Mouse (Mus musculus): ENCODE results near the gene Nfx1. TPM values are rescaled to one million over a fixed set of nuclear protein-coding genes. Genes with fewer than 3 reads are reported as not detected.

The Nfx1 gene
- polyA plus RNA-seq, 1 experiment, result 43.0 TPM

DNA sequence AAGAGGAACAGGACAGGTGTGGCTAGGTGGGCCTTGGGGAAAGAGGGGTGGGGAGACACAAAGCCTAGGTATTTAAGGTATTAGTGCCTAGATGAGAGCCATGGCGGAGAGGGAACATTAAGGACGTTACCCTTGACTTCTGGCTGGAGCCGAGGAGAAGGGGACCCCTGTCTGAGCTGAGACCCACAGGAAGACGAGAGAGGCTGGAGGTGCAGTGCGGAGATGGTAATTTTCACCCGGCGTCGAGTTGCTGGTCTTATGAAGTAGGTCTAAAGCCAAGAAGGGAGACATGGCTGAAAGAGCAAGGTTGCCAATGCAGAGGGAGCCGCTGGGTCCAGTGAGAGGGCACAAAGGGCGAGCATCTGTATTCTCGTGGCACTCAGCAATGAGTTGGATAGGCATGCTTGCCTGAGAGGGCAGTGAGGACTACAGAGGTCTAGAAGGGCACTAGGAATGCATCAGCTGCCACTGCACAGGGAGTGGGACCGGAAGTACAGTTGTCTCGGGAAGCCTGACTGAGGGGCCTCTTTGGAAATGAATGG lies 75.6 kb downstream of the Nfx1 start:
- DNase-seq (ENCODE audit: low read depth), result no peak

DNA sequence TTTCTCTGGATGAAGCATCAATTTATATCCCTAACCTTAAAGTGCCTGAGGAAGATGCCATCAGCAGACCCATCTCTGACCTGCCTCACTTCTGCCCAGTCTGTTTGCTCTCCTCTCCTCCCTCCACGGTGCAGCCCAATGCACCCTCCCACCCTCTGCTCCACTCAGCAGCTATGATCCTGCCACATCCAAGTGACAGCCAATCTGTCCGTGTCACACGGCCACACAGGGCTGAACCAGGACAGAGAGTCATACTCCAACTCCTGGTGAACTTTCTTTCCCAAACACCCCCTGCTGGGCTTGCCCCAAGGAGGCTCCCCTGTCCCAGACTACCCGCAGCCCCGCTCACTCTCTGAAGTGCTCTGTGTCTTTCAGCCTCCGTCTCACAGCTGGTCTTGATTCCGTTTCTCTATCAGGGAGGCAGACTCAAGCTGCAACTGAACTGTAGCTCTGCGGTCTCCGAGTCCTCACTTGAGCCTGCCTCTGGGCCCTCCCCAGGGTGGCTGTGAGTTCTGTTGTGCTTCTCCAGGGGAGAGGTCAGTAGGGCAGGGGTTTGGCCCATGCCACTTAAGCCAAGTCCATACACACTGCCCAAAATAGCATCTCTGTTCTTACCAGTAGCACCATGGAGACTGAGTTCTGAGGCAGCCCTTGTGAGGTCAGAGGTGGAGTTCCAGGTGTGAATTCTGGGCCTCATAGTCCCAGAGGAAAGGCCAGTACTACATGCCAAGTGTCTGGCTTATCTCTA lies 77.0 kb downstream of the Nfx1 start, which contains the start of gene Aqp7:
Aqp7 (minus strand) TSS at position 616 of the 748 bp plus-strand sequence.
- DNase-seq (ENCODE audit: low read depth), result no peak

DNA sequence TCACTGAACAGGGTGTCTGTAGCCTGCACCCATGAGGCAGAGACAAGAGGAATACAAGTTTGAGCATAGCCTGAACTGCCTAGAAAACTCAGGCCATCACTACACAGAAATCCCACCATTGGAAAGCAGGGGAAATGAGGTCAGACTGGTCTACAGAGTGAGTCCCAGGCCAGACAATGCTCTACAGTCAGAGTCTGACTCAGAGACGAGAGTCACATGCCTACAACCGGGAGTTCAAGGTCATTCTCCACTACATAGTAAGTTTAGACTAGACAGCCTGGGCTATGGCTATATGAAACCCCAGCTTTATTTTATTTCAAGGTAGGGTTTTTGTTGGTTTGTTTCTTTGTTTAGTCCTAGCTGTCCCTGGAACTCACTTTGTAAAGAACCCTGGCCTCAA lies 78.2 kb downstream of the Nfx1 start:
- no peak for DNase-seq (ENCODE audit: low read depth)

DNA sequence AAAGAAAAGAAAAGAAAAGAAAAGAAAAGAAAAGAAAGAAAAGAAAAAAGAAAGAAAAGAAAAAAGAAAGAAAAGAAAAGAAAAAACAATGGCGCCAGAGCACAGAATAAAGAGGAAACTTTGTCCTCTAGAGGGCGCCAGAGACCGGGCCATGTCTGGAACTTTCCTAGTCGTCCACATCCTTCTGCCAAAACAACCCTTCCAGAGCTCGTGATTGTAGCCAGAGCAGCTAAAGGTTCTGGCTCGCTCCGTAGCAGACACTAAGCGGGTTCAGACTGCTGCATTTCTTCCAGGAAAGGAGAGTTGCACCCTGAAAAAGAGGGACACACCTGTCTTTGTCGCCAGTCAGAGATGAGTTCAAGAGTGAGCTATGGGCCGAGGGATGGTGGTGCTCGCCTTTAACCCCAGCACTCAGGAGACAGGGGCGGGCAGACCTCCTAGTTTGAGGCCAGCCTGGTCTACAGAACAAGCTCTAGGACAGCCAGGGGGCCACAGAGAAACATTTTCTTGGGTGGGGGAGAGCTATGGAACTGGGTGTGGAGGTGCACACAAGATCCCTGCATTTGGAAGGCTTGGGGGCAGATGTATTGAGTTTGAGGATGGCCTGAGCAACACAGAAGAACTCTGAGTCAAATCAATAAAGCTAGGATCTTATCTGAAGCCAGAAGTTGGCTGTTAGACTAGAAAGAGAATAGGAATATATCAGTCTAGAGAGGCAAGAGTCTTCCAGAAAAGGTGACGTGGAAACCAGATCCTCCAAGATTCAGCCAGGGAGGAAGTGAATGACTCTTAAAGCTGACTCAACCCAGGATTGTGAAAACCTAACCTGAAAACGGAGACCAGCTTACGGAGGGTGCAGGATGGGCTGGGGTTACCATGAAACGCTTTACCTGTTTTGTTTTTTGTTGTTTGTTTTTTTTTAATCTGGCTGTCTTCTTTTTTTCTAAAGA lies 80.3 kb downstream of the Nfx1 start:
- DNase-seq (ENCODE audit: low read depth), result no peak

DNA sequence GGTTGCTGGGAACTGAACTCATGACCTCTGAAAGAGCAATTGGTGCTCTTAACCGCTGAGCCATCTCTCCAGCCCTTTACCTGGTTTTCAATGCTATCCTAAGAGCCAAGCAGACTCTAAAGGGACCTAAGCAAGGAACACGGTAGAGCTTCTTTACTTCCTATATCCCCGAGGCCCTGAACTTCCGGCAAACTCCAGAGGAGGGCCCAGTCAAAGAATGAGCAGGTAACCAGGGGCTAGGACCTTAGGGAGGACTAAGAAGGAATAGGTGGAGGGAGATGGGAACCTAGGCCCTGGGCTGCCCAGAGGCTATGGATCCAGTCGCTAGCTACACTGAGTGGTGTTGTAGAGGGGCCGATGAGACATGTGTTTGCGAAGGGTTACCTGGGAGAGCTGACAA lies 81.1 kb downstream of the Nfx1 start:
- no peak for DNase-seq (ENCODE audit: low read depth)

DNA sequence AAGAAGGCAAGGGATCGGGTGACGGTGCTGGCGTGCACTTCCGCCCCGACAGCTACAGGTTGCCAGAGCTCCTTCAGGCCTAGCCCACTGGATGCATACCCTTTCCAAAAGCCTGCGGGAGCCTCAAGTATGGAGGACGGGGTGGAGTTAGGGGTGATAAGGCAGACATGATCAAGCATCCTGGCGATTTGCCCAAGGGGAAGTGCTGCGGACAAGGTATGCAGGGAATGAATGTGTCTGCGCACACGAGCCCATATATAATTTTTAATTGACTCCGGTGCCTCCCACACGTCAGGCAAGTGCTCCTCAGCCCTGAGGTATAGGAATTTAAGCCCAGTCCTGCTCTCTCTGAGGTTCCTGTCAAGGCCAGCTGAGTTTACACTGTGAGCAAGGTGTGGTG lies 84.4 kb downstream of the Nfx1 start:
- DNase-seq (ENCODE audit: low read depth), result no peak

DNA sequence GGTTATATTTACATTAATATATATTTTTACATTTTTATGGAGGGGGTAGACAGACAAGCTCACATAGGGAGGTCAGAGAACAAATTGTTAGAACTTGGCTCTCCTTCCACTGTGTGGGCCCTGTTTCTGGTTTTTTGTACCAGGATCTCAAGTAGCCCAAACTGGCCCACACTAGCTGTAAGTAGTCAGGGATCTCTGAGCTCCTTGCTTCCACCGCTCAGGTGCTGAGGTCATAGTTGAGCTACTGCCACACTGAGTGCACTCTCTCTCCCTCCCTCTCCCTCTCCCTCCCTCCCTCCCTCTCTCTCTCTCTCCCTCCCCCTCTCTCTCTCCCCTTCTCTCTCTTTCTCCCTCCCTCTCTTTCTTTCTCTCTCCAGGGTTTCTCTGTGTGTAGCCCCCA lies 85.5 kb downstream of the Nfx1 start:
- no peak for DNase-seq (ENCODE audit: low read depth)

DNA sequence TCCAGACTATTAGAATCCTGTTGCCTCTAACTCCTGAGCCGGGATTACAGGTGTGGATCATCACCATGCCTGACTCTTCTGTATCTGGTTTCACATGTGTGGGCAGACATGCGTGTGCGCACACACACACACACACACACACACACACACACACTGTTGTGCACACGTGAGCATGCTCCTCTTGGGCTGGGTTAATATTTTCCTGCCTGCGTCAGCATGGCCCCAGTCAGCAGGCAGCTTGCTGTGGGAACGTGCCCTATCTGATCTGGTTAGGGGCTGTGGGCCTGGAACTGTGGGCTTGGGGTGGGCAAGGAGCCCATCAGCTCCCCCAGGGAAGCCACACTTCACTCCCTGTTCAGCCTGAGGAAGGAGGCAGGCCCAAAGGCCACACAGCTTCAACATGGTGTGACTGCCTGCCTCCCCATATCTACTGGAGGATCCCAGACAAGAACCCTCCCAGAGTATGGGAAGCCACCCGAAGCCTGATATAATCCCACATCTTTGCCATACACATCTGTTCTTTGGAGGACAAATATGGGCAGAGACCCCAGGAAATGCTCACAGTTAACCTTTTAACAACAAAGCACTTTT lies 86.1 kb downstream of the Nfx1 start:
- DNase-seq (ENCODE audit: low read depth), result no peak

DNA sequence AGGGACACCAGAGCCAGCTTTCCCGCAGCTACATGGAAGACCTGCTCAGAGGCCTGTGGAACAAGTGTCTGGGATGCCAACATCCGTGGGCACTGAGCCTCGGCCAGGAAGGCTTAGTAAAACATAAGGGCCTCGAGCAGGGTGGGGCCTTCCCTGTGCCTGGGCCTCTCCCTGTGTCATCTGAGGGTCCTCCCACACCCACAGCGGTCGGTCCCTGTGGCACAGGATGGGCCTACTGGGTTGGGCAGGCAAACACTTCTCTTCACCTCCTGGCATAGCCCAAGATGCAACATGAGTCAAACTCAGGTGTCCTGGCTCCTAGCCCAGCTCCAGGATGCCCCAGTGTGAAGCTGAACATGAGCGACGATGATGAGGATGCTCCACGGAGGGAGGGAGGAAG lies 86.7 kb downstream of the Nfx1 start:
- DNase-seq (ENCODE audit: low read depth), result no peak

DNA sequence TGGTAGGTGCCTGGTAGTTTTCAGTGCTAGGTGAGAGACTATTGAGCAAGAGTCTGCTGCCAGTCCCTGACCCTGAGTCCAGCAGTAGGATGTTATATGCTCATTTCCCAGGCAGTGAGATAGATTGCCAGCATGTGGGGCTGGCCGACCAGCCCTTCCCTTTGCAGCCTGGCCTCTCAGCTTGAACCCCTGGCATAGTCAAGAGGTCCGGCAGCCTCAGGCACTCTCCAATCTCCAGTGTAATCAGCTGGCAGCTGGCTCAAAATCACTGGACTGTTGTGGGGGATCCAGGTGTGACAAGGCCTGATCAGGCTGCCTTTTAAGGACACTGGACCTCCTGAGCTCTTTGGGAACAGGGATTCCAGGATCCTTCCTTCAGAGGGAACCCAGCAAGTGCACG lies 92.6 kb downstream of the Nfx1 start:
- no peak for DNase-seq (ENCODE audit: low read depth)

DNA sequence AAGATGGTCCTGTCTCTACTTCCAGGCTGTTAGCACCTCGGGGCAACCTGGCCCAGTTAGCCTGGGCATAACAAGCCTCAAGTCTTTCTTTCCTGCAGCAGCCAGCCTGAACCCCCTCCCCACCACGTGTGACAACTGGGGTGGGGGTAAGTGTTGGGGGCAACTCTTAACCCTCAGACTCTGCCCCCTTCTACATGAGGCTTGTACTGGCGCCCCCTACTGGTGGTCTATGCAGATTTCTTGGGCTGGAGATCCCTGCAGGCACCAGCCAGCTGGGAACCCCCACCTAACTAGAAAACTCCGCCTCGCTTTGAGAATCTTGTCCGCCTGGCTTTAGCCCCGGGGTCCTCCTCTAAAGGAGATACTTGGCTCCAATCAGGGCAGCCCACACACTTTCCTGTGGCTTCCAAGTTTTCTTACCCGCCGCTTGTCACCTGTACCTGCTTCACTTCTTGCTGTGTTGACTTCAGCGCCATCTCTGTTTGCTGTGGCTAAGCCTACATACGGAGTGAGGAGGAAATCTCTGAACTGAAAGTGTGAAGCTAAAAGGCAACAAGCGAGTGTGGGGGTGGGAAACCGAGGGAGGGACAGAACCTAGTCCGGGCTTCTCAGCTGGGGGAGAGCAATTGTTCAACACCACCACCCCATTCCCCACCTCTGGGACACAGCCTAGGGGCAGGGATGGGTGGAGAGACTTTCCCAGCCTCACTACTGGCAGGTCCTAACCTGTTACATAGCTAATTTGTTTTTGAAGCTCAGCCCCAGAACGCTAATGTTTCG lies 93.4 kb downstream of the Nfx1 start:
- DNase-seq (ENCODE audit: low read depth), result no peak

DNA sequence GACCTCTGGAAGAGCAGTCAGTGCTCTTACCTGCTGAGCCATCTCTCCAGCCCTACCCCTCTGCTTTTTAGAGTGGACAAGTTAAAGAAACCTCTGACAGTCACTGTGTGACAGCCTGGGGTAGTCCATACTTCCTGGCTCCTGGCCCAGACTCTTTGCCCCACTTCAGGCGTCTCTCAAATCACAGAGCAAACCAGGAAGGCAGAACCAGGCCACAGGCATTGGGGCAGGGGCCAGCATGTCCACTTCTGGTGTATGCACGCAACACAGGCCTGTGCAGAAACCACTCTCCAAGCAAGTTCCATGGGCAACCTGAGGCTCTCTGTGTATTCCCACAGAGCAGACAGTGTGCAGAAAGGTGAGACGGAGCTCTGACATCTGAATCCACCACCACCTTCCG lies 94.5 kb downstream of the Nfx1 start:
- no peak for DNase-seq (ENCODE audit: low read depth)

DNA sequence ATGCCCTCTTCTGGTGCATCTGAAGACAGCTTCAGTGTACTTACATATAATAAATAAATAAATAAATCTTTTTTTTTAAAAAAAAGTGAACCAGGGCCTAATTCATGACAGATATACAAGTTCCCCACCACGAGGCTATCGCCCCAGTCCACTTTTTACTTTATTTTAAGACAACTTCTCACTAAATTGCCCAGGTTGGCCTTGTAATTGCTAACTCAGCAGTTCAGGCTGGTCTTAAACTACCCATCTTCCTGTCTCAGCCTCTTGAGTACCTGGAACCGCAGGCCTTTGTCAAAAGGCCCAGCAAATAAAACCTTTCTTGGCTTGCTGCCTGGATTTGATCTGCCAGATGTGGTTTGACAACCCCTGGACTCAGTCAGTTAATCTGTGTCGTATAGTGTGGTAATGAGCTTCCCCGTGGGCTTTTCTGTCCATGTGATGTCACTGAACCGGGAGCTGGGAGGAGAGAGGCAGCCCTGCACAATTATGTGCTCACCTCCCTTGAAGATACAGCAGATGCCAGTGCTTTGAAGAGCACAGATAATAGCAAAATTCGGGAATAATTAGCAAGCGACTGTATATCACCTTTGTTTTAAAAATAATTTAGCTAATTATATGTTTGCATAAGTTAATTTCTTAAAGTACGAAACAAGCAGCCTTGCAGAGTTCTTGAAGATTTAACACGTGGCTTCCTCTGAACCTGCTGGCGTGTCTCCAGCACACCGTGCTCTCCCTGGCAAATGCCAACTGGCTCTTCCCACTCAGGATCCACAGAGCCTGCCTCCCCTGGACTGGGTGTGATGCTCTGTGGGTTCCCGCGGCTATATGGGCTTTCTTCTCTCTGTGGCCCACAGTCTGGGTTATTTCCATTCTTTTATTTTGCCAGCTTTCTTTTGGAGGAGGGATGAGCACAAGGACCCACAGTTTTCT lies 101.1 kb downstream of the Nfx1 start:
- no peak for DNase-seq (ENCODE audit: low read depth)

DNA sequence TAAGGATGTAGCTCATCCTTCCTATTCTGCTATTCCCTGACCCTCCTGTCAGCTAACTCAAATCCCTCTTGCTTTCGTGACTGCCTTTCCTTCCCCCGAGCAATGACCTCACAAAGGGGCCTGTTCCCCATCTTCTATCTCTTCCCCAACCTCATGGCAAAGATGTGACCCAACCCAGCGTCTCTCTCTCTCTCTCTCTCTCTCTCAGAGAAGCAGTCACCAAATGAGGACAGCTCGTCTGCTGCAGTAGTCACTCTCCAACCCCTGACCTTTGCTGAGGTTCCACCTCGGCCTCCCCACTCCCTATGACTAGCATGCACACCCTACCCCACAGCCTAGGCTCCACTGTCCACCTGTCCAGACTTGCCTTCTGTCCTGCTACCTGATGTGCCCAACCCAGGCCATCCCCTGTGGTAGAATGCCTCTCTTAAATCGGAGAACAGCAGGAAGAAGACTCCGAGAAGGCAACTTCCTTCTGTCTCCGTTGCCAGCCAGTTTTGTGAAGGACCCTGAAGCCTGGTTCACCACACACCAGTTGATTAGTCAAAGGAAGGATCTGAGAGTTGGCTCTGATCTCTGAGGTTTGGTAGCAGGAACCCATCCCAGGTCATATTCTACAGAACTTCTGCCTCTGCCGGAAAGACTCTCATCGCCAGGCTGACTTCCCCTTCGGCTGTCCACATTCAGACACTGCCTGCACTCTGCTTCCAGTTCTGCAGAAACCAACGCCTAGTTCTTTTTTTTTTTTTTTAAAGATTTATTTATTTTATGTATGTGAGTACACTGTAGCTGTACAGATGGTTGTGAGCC lies 102.5 kb downstream of the Nfx1 start:
- DNase-seq (ENCODE audit: low read depth), result no peak

DNA sequence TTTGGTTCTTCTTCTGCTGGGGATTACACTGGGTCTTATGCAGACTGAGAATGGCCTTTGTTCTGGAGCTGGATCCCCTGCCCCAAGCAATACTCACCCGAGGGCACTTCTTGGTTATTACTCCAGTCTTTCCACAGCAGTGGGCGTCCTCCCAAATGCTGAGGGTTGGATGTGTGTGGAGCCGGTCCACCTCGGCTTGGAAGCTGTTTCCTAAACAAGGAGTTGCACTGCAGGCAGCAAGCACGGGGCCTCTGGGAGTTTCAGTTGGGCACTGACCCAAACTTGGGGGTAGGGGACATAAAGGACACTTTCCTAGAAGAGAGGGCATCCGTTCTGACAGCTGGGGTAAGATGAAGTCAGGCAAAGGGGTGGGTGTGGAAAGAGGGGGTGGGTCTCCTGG lies 103.8 kb downstream of the Nfx1 start:
- DNase-seq (ENCODE audit: low read depth), result no peak
